Mouse (Mus musculus) thymus, postnatal 0 days (tissue): Measurements from ENCODE around the gene Pycr1. TPM values are rescaled to one million over a fixed set of nuclear protein-coding genes. Genes with fewer than 3 reads are reported as not detected.

ENCODE experiments used
- DNase-seq: peaks from one replicate; pipeline ENCODE4 v3.0.0-alpha.2; 2015; ENCODE audit warnings: low spot score
- microRNA-seq: library from miRNA; unstranded; fragments of <30 nt; microRNA quantifications from one replicate; pipeline ENCODE4, GENCODE M21; 2016; ENCODE audit warnings: borderline number of aligned reads
- polyA plus RNA-seq: library from polyadenylated mRNA; unstranded; fragments of >200 nt; fragmentation: Nextera tagmentation; extraction: Ambion mirVana; gene quantifications from 2 replicates; pipeline ENCODE4 v1.2.1, GENCODE M21; 2015

Gene Pycr1
- polyA plus RNA-seq, 1 experiment from 2014 or later = 1.7 TPM

- DNase-seq = no peak
These were observed 35.1 kb downstream of the Pycr1 start, which contains the start of gene Npb for GRCm38 (mm10) chr11:120608241-120609034. Gene Npb (plus strand): TSS chr11:120608477.

DNA sequence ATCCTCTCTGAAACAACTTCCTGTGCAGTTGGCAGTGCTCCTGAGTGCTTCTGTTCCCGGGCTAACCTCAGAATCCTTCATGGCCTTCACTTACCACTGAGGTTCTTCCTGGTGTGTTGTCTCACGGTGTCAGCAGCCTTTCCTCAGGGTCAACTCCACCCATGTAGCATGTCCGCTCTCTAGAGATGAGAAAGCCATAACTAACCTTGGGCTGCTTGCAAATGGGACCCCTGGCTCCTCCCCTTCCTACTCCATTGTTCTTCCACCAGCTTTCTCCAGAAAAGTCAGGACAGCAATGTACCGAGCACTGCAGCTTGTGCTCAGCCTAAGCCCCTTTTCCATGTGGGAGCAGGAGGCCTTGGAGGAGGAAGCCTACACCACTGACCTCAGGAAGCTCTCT lies 36.8 kb downstream of the Pycr1 start:
- DNase-seq = no peak

- no peak for DNase-seq
These were observed 37.9 kb downstream of the Pycr1 start for GRCm38 (mm10) chr11:120605667-120606066.

- no peak for DNase-seq
These were observed 40.0 kb downstream of the Pycr1 start for GRCm38 (mm10) chr11:120603545-120603944.

DNA sequence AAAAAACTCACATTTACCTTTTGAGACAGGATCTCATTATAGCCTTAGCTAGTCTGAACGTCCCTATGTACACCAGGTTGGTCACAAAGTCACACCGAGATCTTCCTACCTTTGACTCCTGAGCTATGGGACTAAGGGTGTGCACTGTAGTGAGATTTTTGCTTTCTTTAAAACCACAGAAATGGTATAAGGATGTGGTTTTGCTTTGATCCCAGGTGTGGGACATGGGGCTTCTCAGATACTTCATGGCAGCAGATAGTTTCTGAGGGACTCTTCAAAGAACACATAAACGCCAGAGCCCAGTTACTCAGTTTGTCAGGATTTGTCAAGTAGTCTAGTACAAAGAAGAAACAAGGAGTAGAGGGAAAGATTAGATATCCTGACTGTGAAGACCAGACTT lies 42.9 kb downstream of the Pycr1 start:
- DNase-seq = peak; percentile 87

- DNase-seq = no peak
These were observed 44.5 kb downstream of the Pycr1 start for GRCm38 (mm10) chr11:120598990-120599549.

DNA sequence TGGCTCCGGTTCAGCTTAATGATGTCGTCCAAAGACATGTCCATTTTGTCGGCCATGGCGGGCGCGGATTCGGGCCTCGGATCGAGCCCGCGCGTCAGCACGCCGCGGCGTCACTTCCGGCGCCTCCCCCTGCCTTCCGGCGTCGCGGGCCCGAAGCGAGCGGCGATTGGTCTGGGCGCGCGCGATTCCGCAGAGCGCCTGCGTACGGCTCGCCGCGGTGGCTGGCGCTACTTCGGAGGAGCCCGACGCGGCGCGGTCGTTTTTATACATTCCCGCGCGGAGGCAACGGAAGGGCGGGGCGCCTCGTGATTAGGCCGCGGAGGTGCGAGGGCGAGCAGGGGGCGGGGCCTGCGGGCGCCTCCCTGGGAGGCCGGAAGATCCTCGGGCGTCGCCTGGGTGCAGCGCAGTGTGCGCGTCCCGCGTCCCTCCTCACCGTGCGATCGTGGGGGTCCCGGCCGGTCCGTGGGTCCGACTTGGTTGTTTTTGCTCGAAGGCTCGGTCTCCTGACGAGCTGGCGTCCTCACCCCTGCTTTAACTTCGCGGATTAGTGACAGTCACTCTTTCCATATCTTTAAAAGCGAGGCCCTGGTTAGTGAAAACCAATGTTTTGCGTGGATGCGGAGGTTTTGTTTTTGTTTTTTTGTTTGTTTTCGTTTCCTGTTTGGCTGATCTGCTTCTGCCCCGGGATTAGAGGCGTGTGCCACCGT lies 45.1 kb downstream of the Pycr1 start, which contains the start of the genes Alyref and Anapc11:
Gene Alyref, minus strand, starts transcription at position 83 of the 707 bp plus-strand sequence.
Gene Anapc11, plus strand, starts transcription at position 139 of the 707 bp plus-strand sequence.
- peak; percentile 99 for DNase-seq

DNA sequence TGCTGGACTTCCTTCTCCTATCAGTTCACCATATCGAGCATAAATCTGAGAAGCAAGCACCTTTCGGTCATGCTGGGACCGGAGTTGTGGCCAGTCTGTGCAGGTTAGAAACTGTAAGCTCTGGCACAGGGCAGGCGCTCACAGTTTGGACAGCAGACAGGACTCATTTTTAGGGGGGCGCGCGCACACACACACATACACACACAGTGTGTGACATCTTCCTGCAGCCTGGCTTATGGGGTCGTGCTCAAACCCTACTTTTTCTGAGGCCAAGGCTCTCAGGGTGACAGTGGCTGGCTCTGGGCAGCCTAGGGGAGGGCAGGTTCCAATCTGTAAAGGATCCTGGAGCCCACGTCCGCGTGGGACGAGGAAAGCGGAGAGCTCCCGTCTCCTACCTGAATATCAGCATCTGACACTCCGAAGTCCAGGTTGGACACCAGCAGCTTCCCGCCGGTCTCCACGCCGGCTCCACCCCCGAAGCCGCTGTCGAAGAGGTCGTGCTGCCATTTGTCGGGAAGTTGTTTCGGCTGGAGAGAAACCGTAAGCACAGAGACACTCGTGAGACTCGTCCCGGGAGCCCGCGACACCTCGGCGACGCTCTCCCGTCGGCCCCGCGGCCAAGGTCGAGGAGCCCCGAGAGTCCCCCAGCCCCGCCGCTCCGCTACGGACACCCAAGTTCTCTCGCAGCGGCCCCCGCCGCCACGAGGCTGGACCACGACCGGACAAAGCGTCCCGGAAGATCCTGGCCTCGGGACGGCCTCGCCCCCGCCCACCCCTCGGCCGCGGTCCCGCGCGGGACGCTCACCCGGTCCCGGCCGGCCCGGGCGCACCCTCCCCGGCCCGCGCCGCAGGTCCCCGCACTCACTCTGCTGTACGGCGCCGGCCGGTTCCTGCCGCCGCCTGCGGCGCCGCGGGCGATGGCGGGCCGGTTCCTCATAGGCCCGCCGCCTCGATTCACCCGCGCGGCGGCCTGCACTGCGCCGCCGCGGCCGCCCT lies 46.0 kb downstream of the Pycr1 start:
- no peak for DNase-seq

- no peak for DNase-seq
These were observed 55.0 kb downstream of the Pycr1 start for GRCm38 (mm10) chr11:120588531-120588930.

Small RNA genes lying within 50 kb of the gene (microRNA-seq; reads per million reads assigned to microRNA genes)
- gene Mir6936 = 6.7 reads per million, percentile 11 among the genes with 10 or more reads in this experiment

Other genes starting within 250 kb of the Pycr1 start
- 24.8 and 29.3 TPM in 2 replicates for gene Nploc4, start 206.1 kb downstream of the Pycr1 start, polyA plus RNA-seq
- 1.2 TPM in 2 replicates for gene Tspan10, start 201.1 kb downstream of the Pycr1 start, polyA plus RNA-seq
- 0.14 TPM in 1 of 2 replicates, not detected in the other for gene Pde6g, start 190.3 kb downstream of the Pycr1 start, polyA plus RNA-seq
- gene Oxld1, start 185.7 kb downstream of the Pycr1 start, polyA plus RNA-seq = 15.5 and 18.5 TPM in 2 replicates
- gene Ccdc137, start 185.7 kb downstream of the Pycr1 start, polyA plus RNA-seq = 30.0 and 33.3 TPM in 2 replicates
- gene Arl16, start 176.2 kb downstream of the Pycr1 start, polyA plus RNA-seq = 34.7 and 36.6 TPM in 2 replicates
- 133 and 148 TPM in 2 replicates for gene Mrpl12, start 159.2 kb downstream of the Pycr1 start, polyA plus RNA-seq
- 28.6 and 29.4 TPM in 2 replicates for gene Slc25a10, start 151.9 kb downstream of the Pycr1 start, polyA plus RNA-seq
- gene Gcgr, start 113.1 kb downstream of the Pycr1 start, polyA plus RNA-seq = 0.14 and 0.18 TPM in 2 replicates
- gene Mcrip1, start 94.0 kb downstream of the Pycr1 start, polyA plus RNA-seq = 179 and 196 TPM in 2 replicates
- gene Ppp1r27, start 92.6 kb downstream of the Pycr1 start, polyA plus RNA-seq = 13.7 and 17.1 TPM in 2 replicates
- 254 and 290 TPM in 2 replicates for gene P4hb, start 70.5 kb downstream of the Pycr1 start, polyA plus RNA-seq
- gene Arhgdia, start 62.1 kb downstream of the Pycr1 start, polyA plus RNA-seq = 553 and 615 TPM in 2 replicates
- gene Alyref, start 45.4 kb downstream of the Pycr1 start, polyA plus RNA-seq = 571 and 587 TPM in 2 replicates
- 158 and 179 TPM in 2 replicates for gene Anapc11, start 45.3 kb downstream of the Pycr1 start, polyA plus RNA-seq
- gene Npb, start 35.3 kb downstream of the Pycr1 start, polyA plus RNA-seq = 1.6 and 2.1 TPM in 2 replicates
- 113 and 114 TPM in 2 replicates for gene Pcyt2, start 25.8 kb downstream of the Pycr1 start, polyA plus RNA-seq
- 100 and 108 TPM in 2 replicates for gene Sirt7, start 18.5 kb downstream of the Pycr1 start, polyA plus RNA-seq
- 16.5 and 18.7 TPM in 2 replicates for gene Mafg, start 10.2 kb downstream of the Pycr1 start, polyA plus RNA-seq
- 0.56 and 0.86 TPM in 2 replicates for gene Myadml2, start 4.4 kb upstream of the Pycr1 start, polyA plus RNA-seq
- gene Notum, start 17.4 kb upstream of the Pycr1 start, polyA plus RNA-seq = 0.18 TPM in 1 of 2 replicates, not detected in the other
- 116 and 120 TPM in 2 replicates for gene Aspscr1, start 29.2 kb upstream of the Pycr1 start, polyA plus RNA-seq
- 191 and 212 TPM in 2 replicates for gene Cenpx, start 70.0 kb upstream of the Pycr1 start, polyA plus RNA-seq
- 32.6 and 33.5 TPM in 2 replicates for gene Lrrc45, start 70.2 kb upstream of the Pycr1 start, polyA plus RNA-seq
- 16.6 and 17.4 TPM in 2 replicates for gene Rac3, start 77.7 kb upstream of the Pycr1 start, polyA plus RNA-seq
- gene Dcxr, start 83.5 kb upstream of the Pycr1 start, polyA plus RNA-seq = 78.7 and 80.4 TPM in 2 replicates
- 179 and 229 TPM in 2 replicates for gene Cbr2, start 88.3 kb upstream of the Pycr1 start, polyA plus RNA-seq
- gene Hmga1b, start 119.0 kb upstream of the Pycr1 start, polyA plus RNA-seq = 9.7 and 11.5 TPM in 2 replicates
- 23.7 and 30.1 TPM in 2 replicates for gene Rfng, start 140.4 kb upstream of the Pycr1 start, polyA plus RNA-seq
- gene Gps1, start 140.5 kb upstream of the Pycr1 start, polyA plus RNA-seq = 130 and 134 TPM in 2 replicates
- 87.0 and 92.2 TPM in 2 replicates for gene Dus1l, start 152.6 kb upstream of the Pycr1 start, polyA plus RNA-seq
- gene Fasn, start 180.8 kb upstream of the Pycr1 start, polyA plus RNA-seq = 22.3 and 25.3 TPM in 2 replicates